Mouse (Mus musculus) thymus, adult 2 months (tissue): Measurements from ENCODE around the gene Map4k3.

Experiments
- CTCF ChIP-seq: fragments of 200-500 bp; IDR thresholded peaks from 2 replicates; pipeline ENCODE4 v1.5.1; 2012; ENCODE audit warnings: mild to moderate bottlenecking, control low read depth, low read length, moderate library complexity, borderline replicate concordance; ENCODE audit not compliant: control insufficient read depth, poor library complexity, insufficient read depth; ENCODE audit errors: extremely low read depth
- POLR2A ChIP-seq: fragments of 200-500 bp; IDR thresholded peaks from 2 replicates; pipeline ENCODE4 v1.6.1; 2012; ENCODE audit warnings: mild to moderate bottlenecking, low read length, control low read depth, moderate library complexity; ENCODE audit not compliant: control insufficient read depth, poor library complexity, insufficient read depth; ENCODE audit errors: extremely low read depth

DNA sequence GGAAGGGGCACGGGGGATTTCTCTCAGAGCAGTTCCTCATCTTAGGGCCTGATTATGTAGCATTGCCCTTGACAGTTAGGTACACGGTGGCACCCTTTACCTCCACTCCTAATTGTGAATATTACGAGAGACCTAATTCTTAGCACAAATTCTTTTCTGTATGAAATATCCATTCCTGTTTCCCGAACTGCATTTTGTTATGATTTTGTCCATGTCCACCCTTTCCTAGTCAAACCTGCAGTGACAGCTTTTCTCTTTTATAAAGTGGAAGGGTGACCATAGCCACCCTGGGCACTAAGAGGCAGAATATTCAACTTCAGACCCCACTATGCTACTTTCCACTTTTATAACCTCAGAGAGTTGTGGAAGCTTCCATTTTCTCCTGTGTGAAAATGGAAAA, 175.6 kb downstream of the Map4k3 start:
- TF ChIP-seq POLR2A (no peak), CTCF (no peak)
